Mouse (Mus musculus): ENCODE data around the gene Tanc1.
A peak's percentile ranks its signal among the peaks of the same experiment; 100 is the strongest.

Tanc1 gene

DNA sequence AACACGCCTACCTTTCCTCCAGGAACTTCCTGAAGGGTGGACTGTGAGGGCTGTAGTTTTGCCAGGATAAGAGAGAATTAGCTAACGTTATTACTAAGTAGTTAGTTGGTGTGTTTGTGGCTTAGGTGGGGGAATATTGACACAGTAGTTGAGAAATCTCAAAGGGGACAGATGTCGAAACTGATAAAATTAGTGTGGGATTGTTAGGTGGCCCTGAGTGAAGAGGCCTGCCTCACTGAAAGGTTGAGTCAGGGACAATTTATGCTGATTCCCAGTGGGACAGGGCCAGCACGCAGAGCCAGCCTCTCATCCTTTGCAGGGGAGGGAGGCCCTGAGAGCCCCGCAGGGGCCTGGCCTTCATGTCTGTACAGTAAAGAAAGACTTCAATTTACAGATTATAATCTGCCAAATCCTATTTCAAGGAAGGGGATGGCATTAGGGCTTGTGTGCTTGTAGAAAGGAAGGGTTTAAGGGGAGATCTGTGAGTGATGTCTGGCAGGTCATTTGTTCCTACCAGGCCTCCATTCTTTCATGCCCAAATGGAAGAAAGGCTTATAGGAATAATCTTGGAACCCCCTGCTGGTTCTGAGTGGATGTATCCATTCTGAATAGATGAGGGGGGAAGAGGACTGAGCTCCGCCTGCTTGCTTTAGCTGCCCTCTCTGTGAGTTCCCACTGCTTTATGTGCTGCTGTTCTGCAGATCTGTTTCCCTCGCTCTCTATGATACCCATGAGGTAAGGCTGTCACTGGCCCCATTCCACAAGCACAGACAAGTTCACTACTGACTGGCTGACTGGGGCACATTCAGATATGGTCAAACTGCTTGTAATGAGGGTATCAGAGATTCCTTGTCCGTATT lies 41.7 kb downstream of the Tanc1 start:
- DNase-seq: peak; percentile 16 to 55

DNA sequence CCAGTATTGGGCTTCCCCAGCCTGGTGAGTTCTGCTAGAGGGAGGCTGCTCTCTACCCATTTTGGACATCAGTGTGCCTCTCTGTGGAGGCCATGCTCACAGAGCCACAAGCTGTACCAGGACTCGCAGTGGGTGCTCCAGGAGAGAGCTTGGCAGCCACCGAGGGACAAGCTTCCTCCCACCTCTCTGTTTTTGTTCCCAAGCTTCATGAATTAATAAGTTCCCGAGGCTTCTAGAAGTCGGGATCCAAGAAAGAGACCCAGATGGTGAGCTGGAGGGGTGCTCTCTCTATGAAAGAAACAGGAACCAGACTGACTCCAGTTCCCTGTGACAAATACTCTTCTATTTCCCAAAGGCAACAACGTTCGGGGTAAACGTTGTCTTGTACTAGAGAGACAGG lies 43.6 kb downstream of the Tanc1 start:
- no peak for DNase-seq

DNA sequence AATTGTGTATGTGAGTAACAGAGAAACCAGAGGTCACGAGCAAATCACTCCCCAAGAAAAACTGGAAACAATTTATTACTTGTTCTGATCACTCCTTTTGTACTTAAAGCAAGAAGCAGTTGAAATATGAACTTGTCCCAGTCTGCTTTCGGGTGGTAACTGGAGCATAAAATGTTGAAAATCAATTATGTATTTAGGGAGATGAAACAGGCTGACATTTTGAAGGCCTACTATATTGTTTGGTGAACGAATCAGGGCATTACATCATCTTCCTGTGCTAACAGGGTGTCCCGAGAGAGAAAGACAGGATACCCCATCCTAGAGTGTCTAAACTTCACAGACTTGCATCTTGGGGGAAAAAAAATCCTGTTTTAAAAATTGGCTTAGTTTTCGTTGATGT lies 44.8 kb downstream of the Tanc1 start:
- no peak for DNase-seq

DNA sequence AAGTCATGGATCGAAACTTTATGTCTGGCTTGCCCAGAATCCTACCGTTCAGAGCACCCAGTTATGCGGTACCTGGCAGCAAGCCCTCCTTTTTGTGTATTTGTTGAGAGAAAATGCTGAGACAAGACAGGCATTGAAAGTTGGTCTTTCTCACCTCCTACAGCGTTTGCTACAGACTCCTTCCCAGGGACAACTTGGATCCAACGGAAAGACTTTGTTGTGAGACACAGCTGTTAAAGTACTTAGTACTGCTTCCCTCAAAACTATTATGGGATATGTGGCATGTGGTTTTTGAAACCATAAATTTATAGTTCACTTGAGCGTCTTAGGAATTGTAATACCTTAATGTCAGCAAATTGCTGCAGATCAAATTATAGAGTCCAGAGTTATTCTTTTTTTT lies 47.8 kb downstream of the Tanc1 start:
- no peak for DNase-seq

- DNase-seq: no peak
Observed at GRCm38 (mm10) chr2:59660891-59661805, 49.3 kb downstream of the Tanc1 start.

DNA sequence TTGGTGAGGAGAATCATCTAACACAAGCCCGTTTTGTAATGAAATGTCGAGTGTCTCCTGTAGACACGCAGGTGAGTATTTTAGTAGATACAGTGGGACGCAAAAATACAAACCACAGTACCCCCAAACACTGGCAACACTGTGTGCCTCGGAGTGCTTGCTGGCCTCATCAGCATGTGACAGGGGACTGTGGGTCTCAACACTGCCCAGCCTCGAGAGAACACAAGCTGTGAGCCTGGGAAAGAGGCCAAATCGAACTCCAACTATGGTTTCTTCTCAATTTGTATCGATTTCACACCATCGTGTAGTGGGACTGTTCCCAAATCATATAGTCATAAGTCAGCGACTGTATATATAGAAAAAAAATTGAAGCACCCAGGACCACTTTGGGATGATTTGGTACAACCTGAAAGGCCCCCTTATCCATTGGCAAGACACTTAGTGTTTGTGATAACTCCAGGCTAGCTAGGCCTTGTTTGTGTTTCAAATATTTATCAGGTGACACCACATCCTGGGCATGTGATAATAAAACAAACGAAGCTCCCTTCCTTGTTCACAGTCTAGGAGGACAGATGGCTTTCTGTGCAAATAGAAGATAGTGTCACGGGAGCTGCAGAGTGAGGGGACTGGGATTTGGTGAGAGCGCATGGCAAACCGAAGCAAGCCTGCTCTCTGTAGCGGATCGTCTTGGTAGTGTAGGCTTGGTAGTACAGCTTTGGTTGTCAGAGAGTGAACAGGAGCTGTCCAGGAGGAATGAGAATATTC lies 53.1 kb downstream of the Tanc1 start:
- no peak for DNase-seq

GRCm38 (mm10) chr2:59666533-59666932 lies 54.7 kb downstream of the Tanc1 start:
- DNase-seq: no peak

DNA sequence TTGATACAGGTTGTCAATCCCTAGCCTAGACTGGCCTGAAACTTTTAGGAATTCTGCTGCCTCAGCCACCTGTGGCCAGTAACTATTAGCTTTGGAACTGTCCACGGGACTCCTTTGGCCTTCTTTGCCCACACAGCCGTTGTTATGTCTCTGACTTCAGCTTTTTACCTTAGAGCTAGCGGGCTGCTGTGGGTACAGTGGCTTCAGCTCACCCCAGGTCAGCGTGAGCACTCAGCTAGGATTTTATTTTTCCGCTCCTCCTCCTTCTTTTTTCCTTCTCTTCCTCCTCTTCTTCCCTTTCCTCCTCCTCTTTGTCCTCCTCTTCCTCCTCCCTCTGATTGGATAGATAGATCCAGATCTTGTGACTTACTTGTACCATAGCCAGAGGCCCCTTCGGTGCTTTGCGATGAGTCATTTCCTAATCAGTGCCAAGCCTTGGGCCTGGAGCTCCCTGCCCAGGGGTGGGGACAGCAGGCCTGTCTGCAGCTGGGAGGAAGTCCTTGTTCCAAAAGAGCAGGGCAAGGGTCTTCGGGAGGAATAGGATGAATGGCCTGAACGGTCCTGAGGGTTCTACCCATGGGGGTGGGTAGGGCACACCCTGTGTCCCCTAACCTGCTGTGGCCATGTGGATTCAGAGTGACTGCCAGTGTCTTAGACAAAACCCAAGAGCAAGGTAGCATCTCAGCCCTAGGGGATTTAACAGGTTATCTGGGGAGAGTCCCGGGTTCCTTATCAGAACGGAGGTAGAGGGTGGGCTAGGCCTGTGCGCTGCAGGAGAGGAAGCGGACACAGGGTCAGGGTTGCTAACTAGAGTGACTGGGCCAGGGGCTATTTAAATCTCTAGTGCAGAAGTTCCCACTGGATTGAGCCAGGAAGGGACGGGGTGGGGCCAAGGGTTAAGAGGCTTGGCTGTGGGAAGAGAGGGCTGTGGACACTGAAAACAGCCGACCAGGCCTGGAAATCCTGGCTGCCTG lies 58.5 kb downstream of the Tanc1 start:
- DNase-seq: peak; percentile 88 to 94

- no peak for DNase-seq
Observed at GRCm38 (mm10) chr2:59671671-59672070, 59.8 kb downstream of the Tanc1 start.

DNA sequence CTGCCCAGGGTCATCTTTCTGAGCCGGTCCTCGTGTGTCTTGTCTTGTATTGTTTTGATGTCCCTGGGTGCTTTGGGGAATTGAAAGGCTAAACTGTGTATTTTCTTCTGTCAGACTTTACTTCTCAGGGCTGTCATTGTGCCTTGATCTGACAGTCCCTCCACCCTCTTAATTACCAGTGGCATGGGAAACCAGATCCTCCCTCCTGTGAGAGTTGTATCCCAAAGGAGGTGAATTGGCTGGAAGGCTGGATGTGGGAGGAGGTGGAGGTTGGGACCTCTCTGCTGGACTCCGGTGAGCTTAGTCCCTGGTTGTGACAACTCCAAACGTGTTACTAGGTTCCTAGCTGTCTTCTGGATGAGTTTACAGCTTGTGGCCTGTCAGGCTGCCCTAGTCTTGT lies 60.2 kb downstream of the Tanc1 start:
- no peak for DNase-seq

GRCm38 (mm10) chr2:59672686-59673085 lies 60.8 kb downstream of the Tanc1 start:
- no peak for DNase-seq

DNA sequence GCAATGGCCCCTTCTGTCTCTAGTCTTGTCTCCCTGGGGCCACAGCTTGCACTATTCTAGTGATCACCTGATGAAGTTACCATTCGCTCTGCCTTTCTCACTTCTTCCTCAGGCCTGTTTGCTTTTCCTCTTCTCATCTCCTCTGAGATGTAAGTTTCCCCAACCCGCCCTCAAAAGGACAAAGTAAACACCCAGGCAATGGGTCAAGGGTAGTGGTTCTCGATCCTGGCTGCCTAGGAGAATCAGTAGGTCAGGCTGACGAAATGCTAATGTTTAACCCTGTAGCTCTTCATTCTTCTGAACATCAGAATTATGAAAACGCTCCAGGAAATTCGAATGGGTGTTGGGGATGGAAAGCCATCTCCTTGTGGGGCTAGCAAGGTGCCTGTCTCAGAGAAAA lies 61.5 kb downstream of the Tanc1 start:
- DNase-seq: peak in 1 of 2 experiments; percentile 55

DNA sequence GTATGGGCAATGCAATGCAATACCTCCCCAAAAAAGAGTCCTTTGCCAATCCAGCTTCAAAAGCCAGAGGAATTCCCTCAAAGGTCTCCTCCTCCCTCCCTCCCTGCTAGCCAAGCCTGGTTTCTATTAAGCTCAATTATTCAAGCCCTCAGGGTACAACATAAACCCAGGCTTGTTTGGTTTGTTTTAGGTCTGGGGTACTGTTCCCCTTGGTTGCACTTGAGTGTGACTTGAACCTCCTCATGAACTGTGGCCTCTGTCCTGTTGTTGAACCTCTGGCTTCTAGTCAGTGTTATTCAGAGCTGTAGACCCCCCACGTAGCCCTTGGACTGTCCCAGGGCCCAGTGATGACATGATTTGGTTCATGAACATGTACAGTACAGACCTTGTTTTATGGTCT lies 62.0 kb downstream of the Tanc1 start:
- no peak for DNase-seq

- no peak for DNase-seq
Observed at GRCm38 (mm10) chr2:59675270-59675995, 63.6 kb downstream of the Tanc1 start.

- no peak for DNase-seq
Observed at GRCm38 (mm10) chr2:59676041-59676440, 64.2 kb downstream of the Tanc1 start.

DNA sequence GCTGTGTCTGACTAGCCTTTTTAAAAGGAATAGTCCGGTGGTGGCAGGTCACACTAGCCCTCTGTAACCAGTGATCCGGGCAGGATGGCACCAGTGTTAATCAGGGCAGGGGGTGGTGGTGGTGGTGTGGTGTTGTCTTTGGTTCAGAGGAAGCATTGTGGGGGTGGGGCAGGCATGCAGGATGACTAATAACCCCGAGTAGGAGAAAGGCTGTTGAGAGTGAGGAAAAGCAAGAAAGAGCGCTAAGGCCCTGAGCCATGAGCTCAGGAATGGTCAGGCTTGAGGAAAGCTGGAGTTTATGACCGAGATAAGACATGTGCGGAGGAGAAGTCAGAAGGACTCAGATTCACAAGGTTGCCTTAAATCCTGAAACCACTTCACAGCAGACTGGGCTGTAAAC lies 64.6 kb downstream of the Tanc1 start:
- no peak for DNase-seq

DNA sequence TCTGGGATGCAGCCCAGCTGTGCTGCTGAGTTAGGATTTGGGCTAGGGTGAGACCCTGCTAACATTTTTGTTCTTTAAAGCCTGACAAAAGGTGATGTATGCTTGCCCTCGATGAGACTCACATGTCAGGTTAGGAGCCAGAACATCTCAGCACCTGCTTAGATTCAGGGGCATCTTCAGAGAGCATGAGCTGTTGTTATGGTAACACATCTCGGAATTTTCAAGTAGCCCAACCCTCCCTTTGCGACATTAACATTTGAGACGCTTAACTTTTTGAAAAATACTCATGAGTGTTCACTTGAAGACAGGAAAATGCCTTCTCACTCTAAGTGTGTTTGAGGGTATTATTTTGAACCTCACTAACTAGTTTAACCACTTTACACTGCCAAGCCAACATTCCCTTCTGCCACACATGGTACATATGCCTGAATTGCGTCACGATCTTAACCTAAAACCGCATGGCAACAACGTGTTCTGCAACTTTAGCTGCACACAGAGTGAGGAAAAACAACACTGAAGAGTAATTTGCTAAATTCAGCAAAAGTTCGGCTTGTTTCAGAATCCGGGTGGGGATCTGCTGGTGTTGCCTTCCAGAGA lies 67.7 kb downstream of the Tanc1 start:
- peak; percentile 63 to 82 for DNase-seq

- no peak for DNase-seq
Observed at GRCm38 (mm10) chr2:59680736-59681135, 68.9 kb downstream of the Tanc1 start.

- DNase-seq: no peak
Observed at GRCm38 (mm10) chr2:59681181-59681580, 69.3 kb downstream of the Tanc1 start.

DNA sequence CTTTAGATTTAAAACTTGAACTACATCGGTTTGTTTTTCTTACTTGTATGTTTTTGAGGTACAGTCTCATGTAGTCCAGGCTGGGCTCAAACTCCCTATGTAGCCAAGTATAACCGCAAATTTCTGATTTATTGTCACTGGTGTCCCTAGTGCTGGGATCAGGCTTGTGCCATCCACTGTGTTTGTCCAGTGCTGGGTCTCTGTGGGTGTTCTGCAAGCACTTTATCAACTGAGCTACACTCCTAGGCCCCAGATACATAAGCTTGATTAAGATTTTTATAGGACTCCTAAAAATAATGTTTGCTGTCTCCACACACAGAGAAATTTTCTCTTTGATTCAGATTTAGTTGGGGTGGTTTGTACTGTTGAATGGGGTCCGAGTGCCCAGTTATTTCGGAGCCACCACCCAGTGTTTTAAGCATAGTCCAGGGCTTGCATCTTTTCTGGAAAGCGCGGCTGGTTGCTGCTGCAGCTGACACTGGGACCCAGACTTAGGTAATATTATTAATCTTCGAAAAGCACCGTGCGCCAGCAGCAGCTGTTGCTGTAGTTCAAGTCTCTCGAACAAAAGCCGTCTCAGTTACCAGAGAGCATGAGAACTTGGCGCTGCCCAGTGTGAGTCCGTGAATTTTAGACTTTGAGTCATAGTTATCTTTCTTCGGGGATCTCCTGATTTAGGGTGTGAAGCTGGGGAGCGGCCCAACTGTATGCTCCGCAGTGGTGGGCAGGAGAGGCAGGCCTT lies 73.2 kb downstream of the Tanc1 start:
- DNase-seq: no peak
